Mouse (Mus musculus): ENCODE measurements around the gene Slc4a1. TPM values are rescaled to one million over a fixed set of nuclear protein-coding genes. Genes with fewer than 3 reads are reported as not detected.

Gene Slc4a1
- polyA plus RNA-seq, 1 experiment from 2014 or later: 1,144 TPM

- H3K9ac ChIP-seq (ENCODE audit: low read depth, low read length): peak overlapping the region; percentile 81
- H3K27ac ChIP-seq (ENCODE audit: low read length): peak overlapping the region; percentile 95
- under 1% methylated on average over 32 of the region's 32 CpGs for WGBS (ENCODE audit: insufficient replicate concordance)
- peaks cover 26% of the 10 kb centered on the region for H3K36me3 ChIP-seq (ENCODE audit: control insufficient read depth, insufficient read depth)
- H3K4me1 ChIP-seq (ENCODE audit: control insufficient read depth, low read depth, low read length): peaks cover 46% of the 10 kb centered on the region
- H3K4me3 ChIP-seq (ENCODE audit: low read depth, low read length): peak overlapping the region; percentile 79
- H3K27me3 ChIP-seq (ENCODE audit: control insufficient read depth, insufficient read depth, low read depth, low read length): 0 out of 2 replicates have a peak, but pooled peaks cover under 1% of the 10 kb centered on the region
- H3K4me2 ChIP-seq (ENCODE audit: low read depth, low read length): peak overlapping the region; percentile 94
- H3K9me3 ChIP-seq (replicated peaks; ENCODE audit: control insufficient read depth, low read length): no peaks in the 10 kb centered on the region
- peak; percentile 81 for ATAC-seq (ENCODE audit: low read depth)
Measured at GRCm38 (mm10) chr11:102408344-102408876, 42.4 kb upstream of the Slc4a1 start.

- peaks cover 1% of the 10 kb centered on the region; the same call in 1 of the 2 replicates for H3K27me3 ChIP-seq (ENCODE audit: control insufficient read depth, insufficient read depth, low read depth, low read length)
- no peaks in the 10 kb centered on the region for H3K9me3 ChIP-seq (replicated peaks; ENCODE audit: control insufficient read depth, low read length)
- peak within 1 kb of the TSS; percentile 89 for H3K9ac ChIP-seq (ENCODE audit: low read depth, low read length)
- WGBS (ENCODE audit: insufficient replicate concordance): under 1% methylated on average over 19 of the region's 19 CpGs
- H3K4me2 ChIP-seq (ENCODE audit: low read depth, low read length): peak within 1 kb of the TSS; percentile 94
- H3K36me3 ChIP-seq (ENCODE audit: control insufficient read depth, insufficient read depth): peaks cover 32% of the 10 kb centered on the region
- no peak for ATAC-seq (ENCODE audit: low read depth)
- peak within 1 kb of the TSS; percentile 79 for H3K4me3 ChIP-seq (ENCODE audit: low read depth, low read length)
- peak within 1 kb of the TSS; percentile 95 for H3K27ac ChIP-seq (ENCODE audit: low read length)
- H3K4me1 ChIP-seq (ENCODE audit: control insufficient read depth, low read depth, low read length): peaks cover 46% of the 10 kb centered on the region
Measured at GRCm38 (mm10) chr11:102407834-102408215, 41.8 kb upstream of the Slc4a1 start, which contains the start of gene Slc25a39. TSS of gene Slc25a39 (minus strand) at chr11:102407946.

- Histone ChIP-seq H3K27ac (ENCODE audit: low read length) (peak overlapping the region; percentile 95), H3K27me3 (ENCODE audit: control insufficient read depth, insufficient read depth, low read depth, low read length) (peaks cover 3% of the 10 kb centered on the region; the same call in 1 of the 2 replicates), H3K9ac (ENCODE audit: low read depth, low read length) (peak overlapping the region; percentile 89), H3K4me2 (ENCODE audit: low read depth, low read length) (peak overlapping the region; percentile 94), H3K4me3 (ENCODE audit: low read depth, low read length) (peak overlapping the region; percentile 79), H3K4me1 (ENCODE audit: control insufficient read depth, low read depth, low read length) (peaks cover 46% of the 10 kb centered on the region), H3K36me3 (ENCODE audit: control insufficient read depth, insufficient read depth) (peaks cover 38% of the 10 kb centered on the region), H3K9me3 (replicated peaks; ENCODE audit: control insufficient read depth, low read length) (no peaks in the 10 kb centered on the region)
- ATAC-seq (ENCODE audit: low read depth): peak; percentile 74
- WGBS (ENCODE audit: insufficient replicate concordance): under 1% methylated on average over 79 of the region's 85 CpGs
Measured at GRCm38 (mm10) chr11:102406900-102407833, 41.2 kb upstream of the Slc4a1 start.

- H3K9me3 ChIP-seq (replicated peaks; ENCODE audit: control insufficient read depth, low read length): no peaks in the 10 kb centered on the region
- H3K4me3 ChIP-seq (ENCODE audit: low read depth, low read length): peak overlapping the region; percentile 79
- WGBS (ENCODE audit: insufficient replicate concordance): 19% methylated on average over 3 of the region's 3 CpGs
- H3K4me2 ChIP-seq (ENCODE audit: low read depth, low read length): peak overlapping the region; percentile 94
- H3K9ac ChIP-seq (ENCODE audit: low read depth, low read length): peak overlapping the region; percentile 89
- H3K27ac ChIP-seq (ENCODE audit: low read length): peak overlapping the region; percentile 94
- peaks cover 42% of the 10 kb centered on the region for H3K36me3 ChIP-seq (ENCODE audit: control insufficient read depth, insufficient read depth)
- peaks cover 43% of the 10 kb centered on the region for H3K4me1 ChIP-seq (ENCODE audit: control insufficient read depth, low read depth, low read length)
- ATAC-seq (ENCODE audit: low read depth): no peak
- peaks cover 10% of the 10 kb centered on the region for H3K27me3 ChIP-seq (ENCODE audit: control insufficient read depth, insufficient read depth, low read depth, low read length)
Measured at GRCm38 (mm10) chr11:102406401-102406800, 40.4 kb upstream of the Slc4a1 start.

GRCm38 (mm10) chr11:102405544-102406285, 39.7 kb upstream of the Slc4a1 start:
- WGBS (ENCODE audit: insufficient replicate concordance): 79% methylated on average over 11 of the region's 11 CpGs
- peak overlapping the region; percentile 79 for H3K4me3 ChIP-seq (ENCODE audit: low read depth, low read length)

GRCm38 (mm10) chr11:102404161-102405010, 38.4 kb upstream of the Slc4a1 start:
- H3K9me3 ChIP-seq (replicated peaks; ENCODE audit: control insufficient read depth, low read length): no peaks in the 10 kb centered on the region
- H3K27ac ChIP-seq (ENCODE audit: low read length): no peak overlapping the region
- H3K4me3 ChIP-seq (ENCODE audit: low read depth, low read length): peak overlapping the region; percentile 79
- H3K9ac ChIP-seq (ENCODE audit: low read depth, low read length): no peak overlapping the region; the same call in 1 of the 2 replicates
- ATAC-seq (ENCODE audit: low read depth): no peak
- peaks cover 44% of the 10 kb centered on the region for H3K4me1 ChIP-seq (ENCODE audit: control insufficient read depth, low read depth, low read length)
- peaks cover 42% of the 10 kb centered on the region for H3K36me3 ChIP-seq (ENCODE audit: control insufficient read depth, insufficient read depth)
- peaks cover 29% of the 10 kb centered on the region for H3K27me3 ChIP-seq (ENCODE audit: control insufficient read depth, insufficient read depth, low read depth, low read length)
- peak overlapping the region; percentile 94 for H3K4me2 ChIP-seq (ENCODE audit: low read depth, low read length)
- WGBS (ENCODE audit: insufficient replicate concordance): 82% methylated on average over 18 of the region's 18 CpGs

More at GRCm38 (mm10) chr11:102405544-102406285, 39.7 kb upstream of the Slc4a1 start:
- Histone ChIP-seq H3K4me1 (ENCODE audit: control insufficient read depth, low read depth, low read length) (peaks cover 40% of the 10 kb centered on the region), H3K4me2 (ENCODE audit: low read depth, low read length) (peak overlapping the region; percentile 94), H3K27me3 (ENCODE audit: control insufficient read depth, insufficient read depth, low read depth, low read length) (peaks cover 16% of the 10 kb centered on the region), H3K27ac (ENCODE audit: low read length) (peak overlapping the region; percentile 94), H3K9ac (ENCODE audit: low read depth, low read length) (peak overlapping the region; percentile 89), H3K9me3 (replicated peaks; ENCODE audit: control insufficient read depth, low read length) (no peaks in the 10 kb centered on the region), H3K36me3 (ENCODE audit: control insufficient read depth, insufficient read depth) (peaks cover 42% of the 10 kb centered on the region)
- no peak for ATAC-seq (ENCODE audit: low read depth)

GRCm38 (mm10) chr11:102403657-102404056, 37.7 kb upstream of the Slc4a1 start:
- Histone ChIP-seq H3K9ac (ENCODE audit: low read depth, low read length) (no peak overlapping the region), H3K4me3 (ENCODE audit: low read depth, low read length) (no peak overlapping the region), H3K4me1 (ENCODE audit: control insufficient read depth, low read depth, low read length) (peaks cover 45% of the 10 kb centered on the region), H3K9me3 (replicated peaks; ENCODE audit: control insufficient read depth, low read length) (no peaks in the 10 kb centered on the region), H3K27me3 (ENCODE audit: control insufficient read depth, insufficient read depth, low read depth, low read length) (peaks cover 37% of the 10 kb centered on the region), H3K36me3 (ENCODE audit: control insufficient read depth, insufficient read depth) (peaks cover 42% of the 10 kb centered on the region), H3K27ac (ENCODE audit: low read length) (no peak overlapping the region), H3K4me2 (ENCODE audit: low read depth, low read length) (no peak overlapping the region)
- ATAC-seq (ENCODE audit: low read depth): no peak
- 92% methylated on average over 11 of the region's 11 CpGs for WGBS (ENCODE audit: insufficient replicate concordance)
